Mouse (Mus musculus) kidney, postnatal 14 days (tissue): ENCODE data around the gene Bdkrb1.

Source experiments
- DNase-seq: peaks from one replicate; pipeline ENCODE4 v3.0.0; 2022; ENCODE audit warnings: mixed read lengths

Bdkrb1 gene

DNA sequence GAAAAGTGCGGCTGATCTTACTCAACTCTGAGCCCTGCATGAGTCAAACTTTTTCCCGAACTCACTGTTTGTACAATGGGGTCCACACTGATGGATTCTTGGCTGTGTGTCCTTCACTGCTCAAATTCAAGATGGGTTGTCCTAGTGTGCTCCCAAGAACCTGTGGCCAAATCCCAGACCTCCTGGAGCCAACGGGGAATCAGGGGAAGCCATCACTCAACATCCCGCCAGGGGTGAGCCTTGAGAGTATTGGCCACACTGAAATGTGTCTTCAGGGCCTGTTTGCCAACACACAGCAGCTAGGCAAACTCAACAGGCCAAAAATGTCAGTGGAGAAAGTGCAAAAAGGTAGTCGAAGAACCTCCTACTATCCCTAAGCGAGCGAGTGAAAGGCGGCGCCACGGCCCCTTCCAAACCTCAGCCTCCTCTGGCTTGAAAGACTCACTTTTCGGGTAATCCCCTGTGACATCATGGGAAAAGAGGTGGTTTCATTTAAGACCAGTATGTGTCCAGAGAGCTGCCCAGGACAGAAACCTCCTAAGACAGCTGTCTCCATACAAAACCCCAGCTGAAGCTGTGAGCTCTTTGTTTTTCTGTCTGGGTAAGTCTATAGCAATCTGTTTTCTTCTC lies at the start of gene Bdkrb1:
Gene Bdkrb1, plus strand, starts transcription at position 505 of the 630 bp plus-strand sequence.
- DNase-seq: no peak

DNA sequence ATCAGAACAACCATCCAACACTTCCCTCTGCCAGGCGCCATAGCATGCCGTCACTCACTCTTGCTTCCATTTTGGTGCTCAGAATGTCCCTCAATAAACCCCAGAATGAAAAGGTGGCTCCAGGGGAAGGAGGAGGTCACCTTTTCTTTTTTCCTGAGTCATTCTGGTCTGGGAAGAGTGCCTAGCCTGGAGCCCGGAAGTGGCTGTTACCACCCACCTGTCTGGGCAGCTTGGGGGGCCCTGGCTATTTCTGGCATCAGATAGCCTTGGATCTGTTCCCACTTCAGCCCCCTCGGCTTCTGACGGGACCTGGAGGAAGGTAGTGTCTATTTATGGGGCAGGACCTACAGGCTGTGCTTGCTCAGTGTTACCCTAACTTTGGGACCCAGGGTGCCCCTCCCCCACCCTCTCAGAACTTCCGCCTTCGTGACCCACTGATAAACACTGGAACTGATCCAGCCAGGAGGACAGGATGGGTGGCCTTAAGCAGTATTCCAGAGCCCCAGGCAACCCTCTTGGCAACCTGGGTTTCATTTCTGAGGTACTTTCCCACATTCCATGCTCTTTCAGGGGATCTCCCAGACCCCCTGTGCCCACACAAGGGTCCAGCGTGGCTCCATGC lies 48.6 kb upstream of the Bdkrb1 start:
- no peak for DNase-seq

DNA sequence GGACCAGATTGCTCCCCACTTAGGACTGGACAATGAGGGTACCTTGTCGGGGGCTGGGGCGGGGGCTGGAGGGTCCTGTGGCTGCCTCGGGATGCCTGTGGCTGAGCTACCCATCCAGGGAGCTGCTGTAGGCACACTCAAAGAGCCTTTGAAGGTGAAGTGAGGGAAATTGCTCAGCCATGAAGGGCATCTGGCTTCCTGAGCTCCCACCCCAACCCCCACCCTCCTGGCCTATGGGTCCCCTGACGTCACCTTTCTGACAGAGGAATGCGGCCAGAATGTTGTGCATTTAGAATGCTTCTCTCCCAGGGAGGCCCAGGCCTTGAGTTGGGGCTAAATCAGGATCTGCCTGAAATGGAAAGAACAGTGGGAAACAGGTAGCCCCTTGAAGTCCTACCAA lies 47.7 kb upstream of the Bdkrb1 start:
- DNase-seq: peak; percentile 58

DNA sequence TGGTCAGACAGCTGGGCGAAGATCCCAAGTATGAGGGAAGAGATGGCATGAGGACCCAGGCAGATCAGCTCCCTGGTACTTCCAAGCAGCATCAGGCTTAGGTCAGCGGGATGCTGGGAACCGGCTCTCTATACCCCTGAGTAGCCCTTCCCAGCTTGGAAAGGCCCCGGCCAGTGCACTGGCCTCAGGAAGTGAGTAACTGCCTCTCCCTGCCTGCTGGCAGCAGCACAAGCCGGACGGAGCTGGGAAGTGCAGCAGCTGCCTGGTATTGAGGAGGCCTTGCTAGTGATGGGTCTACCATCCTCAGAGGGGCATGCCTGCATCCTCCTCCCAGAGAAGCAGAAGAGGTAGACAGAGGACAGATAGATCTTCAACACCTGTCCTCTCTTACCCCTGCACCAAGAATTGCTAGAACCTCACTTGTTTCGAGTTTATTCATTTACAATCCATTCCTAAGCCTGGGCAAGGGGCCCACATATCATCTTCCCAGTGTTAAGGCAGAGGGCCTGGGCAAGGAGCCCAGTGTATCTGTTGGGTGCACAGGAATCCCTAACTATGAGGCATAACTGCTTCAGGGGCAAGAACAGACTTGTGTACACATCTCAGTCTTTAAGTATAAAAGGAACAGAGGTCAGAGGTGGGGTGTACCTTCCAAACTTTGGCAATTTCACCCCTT lies 45.5 kb upstream of the Bdkrb1 start:
- peak; percentile 69 for DNase-seq

DNA sequence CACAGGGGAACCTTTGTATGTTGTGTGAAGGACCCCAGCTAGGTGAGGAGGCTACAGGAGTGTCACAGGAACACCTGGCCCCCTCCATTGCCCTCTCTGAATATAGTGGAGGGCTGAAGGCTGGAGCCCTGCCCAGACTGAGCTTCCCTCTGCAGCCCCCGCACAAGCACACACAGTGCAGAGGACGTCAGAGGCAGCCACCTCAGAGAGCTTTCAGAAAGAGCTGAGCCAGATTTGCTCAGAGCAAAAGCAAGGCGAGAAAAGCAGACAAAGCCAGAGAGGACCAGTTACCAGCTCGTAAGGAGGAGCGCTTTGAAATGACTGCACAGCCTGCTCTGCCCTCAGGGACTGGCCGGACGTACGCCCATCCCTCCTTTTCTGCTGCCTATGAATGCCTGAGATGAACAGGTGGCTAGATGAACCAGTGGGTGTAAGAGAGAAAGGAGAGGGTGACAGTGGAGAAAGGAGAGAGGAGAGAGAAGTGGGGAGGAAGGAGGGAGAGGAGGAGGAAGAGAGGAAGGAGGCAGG lies 41.8 kb upstream of the Bdkrb1 start:
- no peak for DNase-seq

DNA sequence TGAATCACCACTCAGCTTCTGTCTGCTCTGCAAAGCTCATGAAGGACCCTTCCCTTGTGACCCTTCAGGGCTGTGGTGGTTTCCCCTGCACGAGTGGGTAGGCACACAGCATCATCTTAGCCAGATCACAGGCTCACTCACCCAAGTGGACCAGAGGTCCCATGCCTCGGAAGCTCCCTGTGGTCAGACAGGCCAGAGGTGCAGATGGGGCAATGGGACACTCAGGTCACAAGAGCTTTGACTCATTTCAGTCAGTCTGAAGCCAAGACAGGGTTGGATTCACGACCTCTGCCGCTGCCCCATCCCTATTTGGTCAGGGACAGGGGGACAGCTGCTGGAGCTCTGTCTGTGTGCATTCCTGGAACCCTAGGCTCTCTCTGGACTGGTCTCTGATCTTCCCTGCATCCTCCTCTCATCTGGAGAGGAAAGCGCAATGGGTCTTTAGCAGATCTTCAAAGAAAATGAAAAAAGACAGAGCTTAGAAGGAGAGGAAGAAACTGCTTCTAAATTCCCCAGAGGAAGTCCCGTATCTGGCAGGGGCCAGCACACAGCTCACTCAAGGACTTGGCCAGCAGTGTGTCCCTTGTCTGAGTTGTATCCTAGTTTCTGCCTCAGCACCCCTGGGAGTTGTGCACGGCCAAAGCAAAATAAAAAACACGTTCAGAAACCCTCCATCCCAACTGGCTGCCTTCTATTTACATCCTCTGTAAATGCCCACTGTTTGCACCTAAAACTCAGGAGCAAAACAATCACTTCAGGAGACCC lies 40.6 kb upstream of the Bdkrb1 start:
- DNase-seq: no peak

DNA sequence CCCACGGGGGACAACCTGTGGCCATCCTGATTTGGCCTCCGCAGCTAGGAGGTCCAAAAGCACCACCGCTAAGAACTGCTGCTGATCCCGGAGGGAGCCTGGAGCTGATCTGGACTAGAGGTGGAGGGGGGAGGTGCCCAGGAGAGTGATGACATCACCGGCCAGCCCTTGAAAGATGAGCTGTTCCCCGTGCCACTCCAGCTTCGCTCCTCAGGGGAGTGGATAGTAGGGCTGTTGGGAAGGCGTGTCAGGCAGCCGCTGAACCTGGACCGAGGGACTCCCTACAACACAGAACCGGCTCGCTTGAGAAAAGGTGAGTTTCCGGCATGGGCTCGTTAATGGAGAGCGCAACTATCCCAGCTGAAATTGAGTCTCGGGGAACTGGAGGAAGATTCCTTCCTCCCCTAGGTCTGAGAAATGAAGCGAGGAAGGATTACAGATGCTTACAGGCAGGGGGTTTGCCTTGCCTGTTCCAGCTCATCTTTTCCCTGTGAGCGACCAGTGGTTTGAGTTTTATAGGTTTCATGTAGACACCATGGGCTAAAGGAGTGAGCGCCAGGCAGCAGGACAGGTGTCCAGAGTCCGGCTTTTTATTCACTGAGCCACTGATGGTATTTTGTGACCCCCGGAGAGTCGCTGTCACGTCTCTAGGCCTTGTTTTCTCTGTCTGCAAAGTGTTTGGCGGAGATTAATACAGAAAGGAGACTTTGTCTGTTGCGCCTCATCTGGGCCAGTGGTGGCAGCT lies 39.8 kb upstream of the Bdkrb1 start, which contains the start of gene Bdkrb2:
Gene Bdkrb2, plus strand, starts transcription at position 291 of the 745 bp plus-strand sequence.
- peak; percentile 56 for DNase-seq

DNA sequence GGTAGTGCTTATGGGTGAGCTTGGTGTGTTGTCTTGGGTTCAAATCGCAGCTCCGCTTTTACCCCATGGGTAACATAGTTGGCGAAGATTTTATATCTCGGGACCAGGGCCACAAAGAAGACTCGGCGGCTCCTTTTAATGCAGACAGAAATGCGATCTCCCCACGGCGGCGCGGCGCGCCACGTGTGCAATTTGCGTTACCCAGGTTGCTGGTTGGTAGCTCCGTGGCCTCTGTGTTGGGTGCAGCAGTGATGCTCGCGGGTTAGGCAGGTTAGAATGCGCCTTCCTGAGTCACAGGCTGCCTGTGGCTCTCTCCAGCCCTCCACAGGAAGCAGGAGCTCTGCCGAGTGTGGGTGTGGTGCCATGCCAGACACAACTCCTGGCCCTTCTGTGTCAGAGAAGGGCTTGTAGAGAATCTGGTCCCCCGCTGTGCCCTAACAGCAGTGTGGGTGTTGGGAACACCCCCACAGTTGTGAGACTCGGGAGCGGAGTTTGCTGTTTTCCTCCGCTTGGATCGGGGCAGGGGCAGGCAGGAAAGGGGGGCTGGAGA lies 39.1 kb upstream of the Bdkrb1 start:
- no peak for DNase-seq

DNA sequence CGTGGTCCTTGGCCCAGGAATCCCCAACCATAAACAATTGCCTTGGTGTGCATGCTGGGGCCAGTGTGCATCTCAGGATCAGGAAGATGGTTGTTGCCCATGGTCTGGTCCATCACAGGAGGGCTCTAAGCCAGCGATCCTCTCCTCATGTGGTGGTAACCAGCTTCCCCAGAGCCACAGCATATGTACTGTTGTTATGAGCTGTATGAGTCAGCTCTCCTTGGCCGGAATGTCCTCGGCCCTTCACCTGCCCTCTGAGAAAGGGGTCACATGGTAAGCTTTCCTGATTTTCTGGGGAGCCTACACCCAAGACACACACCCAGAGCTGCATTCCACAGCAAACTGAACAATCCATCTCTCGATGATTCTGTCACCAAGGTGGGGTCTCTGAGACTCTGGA lies 37.7 kb upstream of the Bdkrb1 start:
- no peak for DNase-seq

DNA sequence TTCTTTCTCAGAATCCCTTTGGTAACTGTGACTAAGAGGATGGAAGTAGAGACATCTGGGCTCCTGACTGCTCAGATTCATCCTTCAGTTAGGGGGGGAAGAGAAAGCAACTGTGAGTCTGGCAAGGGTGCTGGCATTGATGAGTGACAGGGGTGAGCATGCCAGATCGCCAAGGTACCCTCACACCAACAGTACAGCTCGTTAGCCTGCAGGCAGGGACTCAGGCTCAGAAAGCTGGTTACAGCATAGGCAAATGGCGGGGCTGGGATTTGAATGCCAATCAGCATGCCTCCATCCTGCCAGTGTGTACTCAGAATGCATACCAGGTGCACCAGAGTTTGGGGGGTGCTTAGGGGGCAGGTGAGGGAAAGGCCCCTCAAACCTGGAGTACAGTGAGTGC lies 31.0 kb upstream of the Bdkrb1 start:
- DNase-seq: no peak

DNA sequence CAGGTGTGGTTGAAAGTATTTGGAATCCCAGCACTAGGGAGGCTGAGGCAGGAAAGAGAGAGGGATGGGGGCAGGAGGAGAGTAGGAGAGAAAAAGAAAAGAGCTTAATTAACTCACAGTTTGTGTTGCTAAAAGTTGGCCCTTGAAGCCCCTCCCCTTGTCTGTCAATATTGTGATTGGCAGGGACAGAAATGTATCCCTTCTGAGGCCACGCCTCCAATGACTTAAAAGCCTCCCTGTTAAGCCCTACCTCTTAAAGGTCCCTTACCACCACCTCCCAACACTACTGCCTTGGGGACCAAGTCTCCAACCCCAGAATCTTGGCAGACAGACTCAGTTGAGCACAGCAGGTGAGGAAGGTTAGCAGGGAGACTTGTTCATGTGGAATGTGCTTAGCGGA lies 30.3 kb upstream of the Bdkrb1 start:
- no peak for DNase-seq

DNA sequence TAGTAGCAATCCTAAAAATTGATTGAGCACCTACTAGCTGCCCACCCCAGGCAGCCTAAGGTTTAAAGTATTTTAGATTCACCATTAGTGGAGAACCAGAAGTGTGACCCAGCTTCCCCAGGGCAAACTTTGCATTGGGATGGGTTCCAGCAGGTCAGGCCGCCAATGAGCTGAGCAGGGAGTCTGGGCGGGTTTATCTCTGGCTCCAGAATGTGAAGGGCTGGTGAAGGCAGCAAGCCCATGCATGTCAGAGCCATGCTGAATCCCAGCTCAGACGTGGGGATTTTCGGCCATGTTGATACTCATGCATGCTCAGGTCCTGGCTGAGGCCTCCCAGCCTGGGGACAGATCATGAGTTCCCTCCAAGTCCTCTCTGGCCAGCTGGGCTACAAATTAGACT lies 28.5 kb upstream of the Bdkrb1 start:
- no peak for DNase-seq

DNA sequence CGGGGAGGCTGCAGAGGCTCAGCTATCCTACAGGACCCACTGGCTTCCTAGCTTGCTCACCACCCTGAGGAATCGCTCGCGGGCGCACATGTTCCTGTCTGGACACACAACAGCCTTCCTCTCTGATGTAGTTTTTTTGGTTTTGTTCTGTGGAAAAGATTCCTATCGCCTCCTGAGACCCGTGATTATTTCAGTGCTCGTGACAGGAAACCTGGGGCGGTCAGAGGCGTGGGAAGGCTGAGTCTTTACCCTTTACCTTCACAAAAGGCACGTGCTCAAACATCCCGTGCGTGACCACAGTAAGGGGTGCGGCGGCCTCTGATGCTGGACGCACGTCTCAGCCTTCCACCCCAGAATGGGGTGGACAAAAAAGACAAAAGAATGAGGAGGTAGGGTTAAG lies 22.4 kb upstream of the Bdkrb1 start:
- DNase-seq: no peak

DNA sequence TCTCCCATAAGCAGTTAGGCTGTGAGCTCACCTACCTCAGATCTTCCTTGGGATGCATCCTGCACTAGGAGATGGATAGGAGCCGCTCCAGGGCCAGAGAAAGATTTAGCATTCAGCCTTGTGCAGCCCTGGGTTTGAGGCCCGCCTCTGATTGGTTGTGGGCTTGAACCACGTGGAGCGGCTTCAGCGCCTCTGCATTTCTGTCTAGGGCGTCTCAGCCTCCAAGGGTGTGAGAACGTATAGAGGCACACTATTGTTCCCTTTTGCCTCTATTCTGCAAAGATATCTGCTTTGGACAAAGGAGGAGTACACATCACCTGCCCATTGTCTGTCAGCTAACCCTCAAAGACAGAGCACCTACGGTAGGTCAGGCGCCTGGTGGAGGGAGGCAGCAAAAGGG lies 20.4 kb upstream of the Bdkrb1 start:
- no peak for DNase-seq

DNA sequence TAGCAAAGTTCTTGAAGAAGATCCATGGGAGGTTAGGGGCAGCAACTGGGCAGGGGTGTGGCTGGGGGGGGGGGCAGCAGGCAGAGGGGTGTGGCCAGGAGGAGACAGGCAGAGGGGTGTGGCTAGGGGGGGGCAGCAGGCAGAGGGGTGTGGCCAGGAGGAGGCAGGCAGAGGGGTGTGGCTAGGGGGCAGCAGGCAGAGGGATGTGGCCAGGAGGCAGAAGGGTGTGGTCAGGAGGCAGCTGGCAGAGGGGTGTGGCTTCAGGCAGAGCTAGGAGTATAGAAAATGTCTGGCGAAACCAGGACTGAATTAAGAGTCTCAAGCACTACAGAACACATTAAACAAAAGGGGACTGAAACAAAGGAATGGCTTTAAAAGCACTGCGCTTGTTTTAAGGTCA lies 19.4 kb upstream of the Bdkrb1 start:
- no peak for DNase-seq

DNA sequence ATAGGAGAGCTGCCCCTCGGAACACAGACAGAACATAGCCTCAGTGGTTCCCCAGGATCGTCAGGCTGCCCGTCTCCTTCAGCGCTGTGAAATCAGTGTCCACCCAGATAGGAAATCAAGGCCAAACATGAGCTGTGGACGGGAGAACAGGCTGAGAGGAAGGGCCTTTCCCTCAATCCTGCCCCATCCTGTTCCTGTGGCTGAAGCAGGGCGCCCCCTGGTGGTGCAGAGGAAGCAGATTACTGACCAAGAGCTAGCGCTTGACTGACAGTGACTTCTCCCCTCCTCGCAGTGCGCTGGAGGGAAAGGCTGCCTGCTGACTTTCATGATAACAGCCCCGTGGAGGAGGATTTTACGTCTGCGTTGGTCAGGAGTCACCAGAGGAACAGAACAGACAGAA lies 18.0 kb upstream of the Bdkrb1 start:
- peak; percentile 85 for DNase-seq

DNA sequence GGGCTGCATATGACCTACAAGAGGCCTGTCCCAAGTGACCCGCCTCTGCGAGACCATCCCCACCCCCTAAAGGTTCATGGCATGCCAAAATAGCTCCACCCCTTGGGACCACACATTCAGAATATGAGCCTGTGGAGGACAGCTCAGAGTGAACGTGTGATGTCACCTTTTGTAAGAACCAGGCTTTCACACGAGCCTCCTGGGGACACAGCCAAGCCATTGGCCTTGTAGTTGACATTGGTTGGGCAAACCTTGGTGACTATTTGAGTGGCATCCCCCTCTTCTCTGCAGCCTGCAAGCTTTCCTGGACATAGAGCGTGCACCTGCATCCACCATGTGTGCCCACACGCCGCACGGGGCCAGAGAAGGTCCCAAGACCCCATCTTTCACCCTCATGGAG lies 15.4 kb upstream of the Bdkrb1 start:
- no peak for DNase-seq

DNA sequence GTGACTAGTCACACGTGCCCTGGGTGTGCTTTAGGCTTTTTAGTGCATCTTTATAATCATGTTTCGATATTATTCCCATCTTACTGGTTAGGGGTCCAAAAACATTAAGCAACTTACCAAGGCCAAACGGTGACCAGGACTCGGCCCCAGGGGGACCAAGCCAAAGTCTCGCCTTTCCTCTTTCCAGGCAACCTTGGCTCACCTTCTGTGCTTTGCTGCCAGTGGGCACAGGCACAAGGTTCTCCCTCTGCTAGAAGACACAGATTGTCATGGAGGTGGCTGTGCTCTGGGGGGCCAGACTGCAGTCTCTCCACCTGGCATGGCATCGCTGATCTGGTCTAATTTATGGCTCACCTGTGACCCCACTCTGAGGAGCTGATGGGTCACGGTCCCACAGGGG lies 12.1 kb upstream of the Bdkrb1 start:
- no peak for DNase-seq

DNA sequence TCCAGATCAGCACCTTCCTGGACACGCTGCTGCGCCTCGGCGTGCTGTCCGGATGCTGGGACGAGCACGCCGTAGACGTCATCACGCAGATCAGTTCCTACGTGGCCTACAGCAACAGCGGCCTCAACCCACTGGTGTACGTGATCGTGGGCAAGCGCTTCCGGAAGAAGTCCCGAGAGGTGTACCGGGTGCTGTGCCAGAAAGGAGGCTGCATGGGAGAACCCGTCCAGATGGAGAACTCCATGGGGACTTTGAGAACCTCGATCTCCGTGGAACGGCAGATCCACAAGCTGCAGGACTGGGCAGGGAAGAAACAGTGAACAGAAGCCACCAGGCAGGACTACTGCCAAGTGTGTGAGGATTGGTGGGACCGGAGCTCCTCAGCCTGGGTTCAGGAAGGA lies 10.5 kb upstream of the Bdkrb1 start:
- DNase-seq: no peak

DNA sequence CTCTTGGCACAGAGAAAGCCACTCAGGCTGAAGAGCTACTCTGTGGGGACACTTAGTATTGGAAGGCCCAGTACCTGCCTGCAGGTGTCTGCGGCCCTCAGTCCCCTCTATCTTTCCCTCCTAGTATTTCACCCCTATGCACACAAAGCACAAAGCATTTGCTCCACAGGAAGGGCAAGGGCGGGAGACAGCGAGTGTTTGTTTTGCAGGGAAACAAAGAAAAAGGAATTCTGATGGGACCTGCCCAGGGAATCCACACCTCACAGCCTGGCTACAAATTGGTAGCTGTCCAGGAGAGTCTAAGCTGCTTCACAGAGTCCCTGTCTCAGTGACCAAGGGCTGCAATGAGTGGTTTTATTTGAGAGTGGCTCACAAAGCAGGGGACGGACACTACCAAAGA lies 9.4 kb upstream of the Bdkrb1 start:
- no peak for DNase-seq

DNA sequence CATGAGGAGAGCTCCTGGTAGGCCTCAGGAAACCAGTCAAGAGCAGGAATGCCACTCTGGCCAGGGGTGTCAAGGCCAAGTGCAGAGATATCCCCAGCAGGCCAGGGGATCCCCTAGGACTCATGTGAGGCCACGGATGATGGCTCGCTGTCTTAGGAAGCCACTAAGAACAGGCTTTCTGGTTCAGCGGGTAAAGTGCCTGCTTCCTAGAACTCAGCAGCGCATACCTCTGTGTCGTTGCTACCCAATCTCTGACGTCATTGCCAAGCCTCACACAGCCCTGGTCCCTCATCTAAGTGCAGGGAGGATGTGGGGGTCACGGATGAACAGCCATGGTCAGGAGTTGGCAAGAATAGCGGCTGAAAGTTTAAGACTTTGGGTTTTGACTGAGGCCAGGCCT lies 5.8 kb upstream of the Bdkrb1 start:
- DNase-seq: no peak

DNA sequence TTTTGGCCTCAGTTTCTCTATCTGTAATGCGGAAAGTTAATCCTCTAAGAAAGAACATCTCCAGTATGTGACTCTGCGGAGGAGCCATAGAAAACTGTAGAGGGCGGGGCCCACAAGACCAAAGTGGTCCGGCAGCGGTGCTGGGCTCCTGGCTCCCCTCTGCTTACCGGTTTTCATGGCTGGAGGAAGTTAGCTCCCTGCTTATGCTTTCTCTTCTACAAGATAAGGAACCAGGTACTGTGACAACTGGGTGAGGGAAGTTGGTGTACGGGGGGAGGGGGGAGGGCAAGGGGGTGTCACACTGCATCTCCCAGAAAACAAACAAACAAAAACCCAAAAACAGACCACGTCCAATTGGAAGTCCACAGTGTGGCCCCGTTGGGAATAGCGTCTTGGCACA lies 4.4 kb upstream of the Bdkrb1 start:
- no peak for DNase-seq
